Mouse (Mus musculus) embryo, embryonic 11 days (tissue): ENCODE measurements around the gene Padi6.

Experiments used
- DNase-seq: peaks from one replicate; pipeline ENCODE4 v3.0.0-alpha.2; 2015

The Padi6 gene

DNA sequence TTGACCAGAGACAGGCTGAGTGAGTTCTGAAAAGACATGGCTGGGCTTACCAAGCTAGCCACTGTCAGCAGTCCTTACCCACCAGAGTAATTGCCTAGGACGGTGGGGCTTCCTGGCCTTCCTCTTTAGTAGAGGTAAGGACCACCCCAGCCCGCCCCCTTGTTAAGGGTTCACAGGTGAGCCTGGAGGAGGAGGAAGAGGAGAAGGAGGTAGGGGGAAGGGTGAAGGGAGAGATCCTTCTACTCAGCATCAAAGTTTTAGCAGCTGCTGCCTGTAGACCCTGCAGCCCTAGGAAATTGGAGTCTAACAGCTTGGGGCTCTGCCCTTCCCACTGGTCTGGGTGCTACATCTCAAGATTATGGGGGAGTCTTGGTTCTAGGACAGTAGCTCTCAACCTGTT is at the start of gene Padi6:
Padi6 (minus strand) TSS at position 101 of the 400 bp plus-strand sequence.
- DNase-seq, result no peak

DNA sequence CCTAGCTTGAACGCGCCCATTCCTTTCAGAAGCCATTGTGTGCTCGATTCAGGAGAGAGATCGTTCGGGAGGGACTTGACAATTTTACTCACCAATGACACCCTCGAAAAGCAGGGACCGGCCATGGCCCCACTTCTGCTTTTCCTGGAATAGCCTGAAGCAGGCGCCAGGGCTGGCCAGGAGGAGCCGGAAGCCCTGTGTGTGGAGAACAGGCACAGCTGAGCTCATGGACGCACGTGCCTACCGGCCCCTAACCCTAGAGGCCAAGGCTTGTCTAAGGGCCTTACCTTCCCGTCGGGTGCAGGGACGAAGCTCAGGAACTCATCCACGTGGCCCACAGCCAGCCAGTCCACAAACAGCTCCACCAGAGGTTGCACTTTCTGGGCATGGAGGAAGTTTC is 48.6 kb upstream of the Padi6 start:
- DNase-seq, result no peak

DNA sequence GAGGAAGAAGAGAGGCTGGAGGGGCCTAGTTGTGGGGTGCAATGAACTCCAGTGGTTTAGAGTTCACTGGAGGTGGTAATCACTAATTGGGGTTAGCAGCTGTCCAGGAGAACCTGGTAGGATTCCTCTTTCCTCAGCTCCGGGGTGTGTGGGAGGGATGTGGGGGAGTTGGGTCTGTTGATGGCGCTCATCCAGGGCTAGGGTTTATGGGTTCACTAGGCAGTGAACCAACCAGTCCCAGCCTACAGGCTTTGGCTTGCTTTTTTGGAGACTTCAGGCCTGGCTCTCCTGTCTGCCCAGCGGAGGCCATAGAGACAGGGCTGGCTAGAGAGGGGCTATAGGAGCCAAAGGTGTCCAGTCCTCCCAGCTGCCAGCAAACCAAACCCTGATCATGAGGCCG is 47.5 kb upstream of the Padi6 start:
- no peak for DNase-seq

DNA sequence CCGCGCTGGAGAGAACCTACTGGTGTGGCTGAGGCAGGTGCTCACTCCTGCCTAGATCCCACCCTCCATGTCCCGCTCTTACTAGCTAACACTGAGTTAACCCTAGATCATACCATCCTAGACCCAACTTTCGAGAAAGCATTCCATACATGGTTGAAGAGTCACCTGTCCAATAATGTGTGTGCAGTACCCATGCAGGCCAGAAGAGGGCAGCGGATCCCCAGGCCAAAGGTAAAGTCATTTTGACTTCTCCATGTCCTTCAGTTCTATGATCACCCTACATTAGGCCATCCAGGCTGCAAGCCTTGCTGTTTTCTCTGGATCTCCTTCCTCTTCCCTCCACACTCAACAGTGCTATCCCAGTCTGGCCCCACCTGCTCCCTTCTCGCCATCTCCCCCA is 46.5 kb upstream of the Padi6 start:
- DNase-seq, result peak; percentile 55

DNA sequence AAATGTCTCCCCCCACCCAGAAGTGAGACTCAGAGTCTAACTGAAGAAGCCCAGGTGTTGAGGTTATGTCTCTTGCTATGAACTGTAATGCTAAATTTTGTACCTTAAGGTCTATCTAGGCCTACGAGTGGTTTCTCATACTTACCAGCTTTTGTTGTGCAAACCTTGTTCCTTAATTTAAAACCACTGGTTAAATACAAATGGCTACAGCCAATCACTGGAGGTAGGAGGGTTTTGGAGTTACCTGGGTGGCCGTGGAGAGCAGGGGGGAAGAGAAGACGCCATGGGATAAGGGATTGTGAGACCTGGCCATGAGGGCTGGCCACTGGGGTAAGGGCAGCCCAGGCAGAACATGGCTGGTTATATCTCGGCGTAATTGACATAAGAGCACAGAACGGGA is 45.8 kb upstream of the Padi6 start:
- no peak for DNase-seq

DNA sequence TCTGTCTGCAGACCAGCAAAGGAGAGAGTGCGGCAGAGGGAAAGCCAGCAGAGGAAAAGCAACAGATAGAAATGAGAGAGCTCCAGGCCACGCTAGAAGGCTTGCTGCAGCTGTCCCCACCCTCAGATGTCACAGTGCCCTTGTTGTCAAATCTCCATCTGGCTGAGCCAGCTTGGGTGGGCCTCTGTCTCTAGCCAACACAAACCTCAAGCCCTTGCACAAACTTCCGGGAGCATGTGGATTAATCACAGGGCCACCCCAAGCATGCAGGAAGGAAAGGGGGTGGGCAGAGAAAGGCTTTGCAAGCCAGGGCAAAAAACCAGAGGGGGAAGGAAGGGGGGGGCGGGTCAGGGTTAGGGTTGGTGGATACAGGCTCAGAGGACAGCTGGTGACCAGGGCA is 45.0 kb upstream of the Padi6 start:
- no peak for DNase-seq

DNA sequence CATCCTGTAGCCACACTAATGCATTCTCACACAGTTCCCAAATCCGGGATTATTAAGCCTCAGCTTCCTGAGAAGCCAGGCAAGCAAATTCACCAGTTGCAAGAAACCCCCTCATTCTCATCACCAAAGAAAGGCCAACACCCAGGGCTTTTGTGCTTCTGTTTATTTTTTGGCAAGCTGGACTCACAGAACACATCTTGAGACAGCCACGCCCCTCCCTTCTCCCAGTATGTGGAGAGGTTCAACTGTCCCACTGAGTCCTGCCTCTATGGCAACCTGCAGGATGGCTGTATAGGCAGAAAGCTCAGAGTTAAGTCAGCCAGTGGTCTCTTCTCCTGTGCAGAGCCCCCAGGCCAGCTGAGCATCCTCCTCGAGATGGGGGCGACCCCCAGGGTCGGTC is 42.8 kb upstream of the Padi6 start:
- no peak for DNase-seq

DNA sequence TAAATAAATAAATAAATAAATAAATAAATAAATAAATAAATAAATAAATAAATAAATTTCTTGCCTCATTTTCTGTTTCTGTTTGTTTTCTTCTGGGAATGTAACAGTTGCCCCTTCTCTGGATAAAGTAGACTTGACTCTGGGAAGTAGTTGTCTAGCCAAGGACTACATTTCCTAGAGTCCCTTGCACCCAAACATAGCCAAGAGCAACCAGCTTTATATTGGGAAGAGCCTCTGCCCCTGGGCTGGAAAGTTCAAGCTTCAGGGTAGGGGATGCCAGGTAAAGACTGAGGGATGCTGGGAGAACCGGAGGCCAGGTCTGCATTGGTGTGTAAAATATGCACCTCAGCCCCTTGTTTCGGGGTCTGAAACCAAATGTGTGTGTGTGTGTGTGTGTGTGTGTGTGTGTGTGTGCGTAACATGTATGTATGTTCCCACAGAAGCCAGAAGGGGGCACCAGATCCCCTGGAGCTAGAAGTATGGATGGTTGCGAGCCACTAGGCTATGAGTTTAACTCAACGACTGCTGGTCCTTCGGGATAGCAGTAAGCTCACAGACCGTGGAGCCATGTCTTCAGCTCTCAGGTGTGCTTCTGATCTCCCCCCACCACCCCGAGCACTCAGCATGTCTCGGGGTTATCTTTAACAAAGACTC is 42.0 kb upstream of the Padi6 start:
- no peak for DNase-seq

DNA sequence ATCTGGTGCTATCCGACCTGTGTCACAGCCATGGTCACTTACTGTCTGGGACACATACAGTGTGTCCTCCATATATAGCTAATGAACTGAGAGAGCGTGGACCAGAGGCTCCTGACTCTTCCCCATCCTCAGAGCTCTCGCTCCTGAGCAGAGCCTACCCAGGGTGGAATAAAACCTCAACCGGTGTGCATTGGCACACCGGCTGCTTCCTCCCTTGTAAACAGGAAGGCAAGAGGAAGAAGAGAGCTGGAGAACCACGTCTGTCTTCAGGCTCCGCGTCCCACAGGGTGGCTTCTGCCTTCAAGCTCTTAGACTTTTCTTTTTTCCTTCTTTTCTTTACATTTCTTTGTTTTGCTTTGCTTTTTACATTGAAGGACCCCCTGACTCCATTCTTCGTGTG is 40.4 kb upstream of the Padi6 start:
- DNase-seq, result no peak

DNA sequence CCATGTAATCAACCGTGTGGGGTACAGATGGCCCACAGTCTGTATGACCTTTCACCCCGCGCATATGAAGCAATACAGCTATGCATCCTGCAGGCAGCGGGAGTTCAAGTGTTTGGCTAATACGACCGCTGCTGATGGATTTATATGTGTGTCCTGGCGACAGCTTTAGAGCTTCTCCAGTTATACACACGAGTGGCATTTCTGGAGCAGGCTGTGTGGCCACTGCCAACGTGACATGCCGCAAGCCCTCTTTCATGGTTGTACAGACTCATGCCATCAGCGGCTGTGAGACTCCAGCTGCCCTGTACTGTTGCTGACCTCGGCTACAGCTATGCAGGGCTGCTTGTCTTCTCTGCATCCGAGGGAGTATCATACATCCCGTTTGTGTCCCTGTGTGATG is 38.1 kb upstream of the Padi6 start:
- DNase-seq, result no peak

DNA sequence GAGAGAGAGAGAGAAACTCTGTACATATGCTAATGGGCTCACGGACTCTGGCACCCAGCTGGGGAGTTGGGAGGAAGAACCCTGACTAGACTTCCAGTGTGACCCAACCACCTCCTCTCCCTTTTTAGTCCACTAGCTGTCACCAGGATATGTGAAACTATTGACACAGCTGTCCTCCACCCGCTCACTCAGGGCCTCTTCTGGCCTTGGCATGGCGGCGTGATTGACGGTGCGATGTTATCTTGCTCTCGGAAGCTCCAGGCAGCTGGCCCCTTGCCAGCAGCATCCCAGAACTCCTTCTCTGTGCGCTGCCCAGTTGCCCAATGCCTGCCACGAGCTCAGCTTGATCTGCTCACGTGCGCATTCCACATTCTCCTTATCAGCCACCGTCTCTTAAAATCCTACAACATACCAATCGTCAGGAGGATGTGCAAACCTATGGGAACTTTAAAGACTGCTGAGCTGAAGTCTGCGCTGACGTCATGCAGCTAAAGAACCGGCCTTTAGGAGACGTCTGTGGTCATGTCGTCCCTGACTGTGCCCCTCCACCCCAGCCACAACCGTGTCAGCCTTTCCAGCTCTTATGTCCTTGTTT is 37.5 kb upstream of the Padi6 start:
- DNase-seq, result peak; percentile 72

DNA sequence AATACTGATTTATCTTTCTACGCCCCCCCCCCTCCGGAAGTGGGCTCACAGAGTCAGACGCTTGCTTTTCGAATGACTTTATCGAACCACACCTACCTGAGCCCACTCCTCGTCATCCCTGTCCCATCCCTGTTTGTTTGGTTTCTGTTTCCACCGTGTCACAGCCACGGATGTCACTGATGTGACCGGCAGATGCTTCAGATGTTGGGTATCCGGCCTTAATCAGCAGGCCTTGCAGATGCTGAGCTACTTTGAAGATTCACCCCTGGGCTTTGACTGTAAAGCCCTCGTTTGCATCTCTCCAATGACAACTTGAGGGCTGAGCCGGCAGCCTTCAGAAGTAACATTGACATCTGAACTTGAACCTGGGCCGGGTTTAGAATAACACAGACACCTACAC is 34.2 kb upstream of the Padi6 start:
- no peak for DNase-seq

DNA sequence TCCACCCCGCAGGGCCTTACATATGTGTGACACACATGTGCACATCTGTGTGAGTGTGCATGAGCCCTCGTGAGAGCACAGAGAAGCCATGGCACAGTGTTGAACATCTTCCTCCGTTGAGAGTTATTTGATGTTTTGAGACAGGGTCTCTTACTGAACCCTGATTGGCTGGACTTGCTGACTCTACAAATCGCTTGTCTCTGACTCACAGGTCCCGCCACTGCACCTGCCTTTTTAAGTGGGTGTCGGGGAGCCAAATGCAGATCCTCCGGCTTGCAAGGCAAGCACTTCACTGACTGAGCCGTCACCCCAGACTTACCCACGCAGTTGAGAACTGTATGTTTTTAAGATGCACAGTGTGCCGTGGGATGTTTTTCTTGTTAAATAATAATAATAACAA is 33.4 kb upstream of the Padi6 start:
- no peak for DNase-seq

DNA sequence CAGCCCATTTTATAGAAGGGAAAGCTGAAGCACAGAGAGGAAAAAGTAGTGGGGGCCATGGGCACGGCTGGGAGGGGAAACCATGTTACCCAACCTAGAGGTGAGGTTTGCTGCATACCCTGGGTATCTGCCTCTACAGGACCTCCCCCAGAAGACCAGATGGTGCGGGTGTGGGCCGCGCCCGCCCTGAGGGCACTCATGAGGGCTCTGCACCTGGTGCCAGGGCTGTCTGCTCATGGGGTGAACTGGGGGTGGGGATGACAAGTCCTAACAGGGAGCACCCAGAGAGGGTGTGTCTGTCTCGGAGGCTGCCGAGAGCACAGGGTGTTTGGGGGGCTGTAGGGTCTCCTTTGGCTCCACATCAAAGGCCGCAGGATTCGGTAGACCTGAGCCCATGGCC is 32.5 kb upstream of the Padi6 start:
- no peak for DNase-seq

DNA sequence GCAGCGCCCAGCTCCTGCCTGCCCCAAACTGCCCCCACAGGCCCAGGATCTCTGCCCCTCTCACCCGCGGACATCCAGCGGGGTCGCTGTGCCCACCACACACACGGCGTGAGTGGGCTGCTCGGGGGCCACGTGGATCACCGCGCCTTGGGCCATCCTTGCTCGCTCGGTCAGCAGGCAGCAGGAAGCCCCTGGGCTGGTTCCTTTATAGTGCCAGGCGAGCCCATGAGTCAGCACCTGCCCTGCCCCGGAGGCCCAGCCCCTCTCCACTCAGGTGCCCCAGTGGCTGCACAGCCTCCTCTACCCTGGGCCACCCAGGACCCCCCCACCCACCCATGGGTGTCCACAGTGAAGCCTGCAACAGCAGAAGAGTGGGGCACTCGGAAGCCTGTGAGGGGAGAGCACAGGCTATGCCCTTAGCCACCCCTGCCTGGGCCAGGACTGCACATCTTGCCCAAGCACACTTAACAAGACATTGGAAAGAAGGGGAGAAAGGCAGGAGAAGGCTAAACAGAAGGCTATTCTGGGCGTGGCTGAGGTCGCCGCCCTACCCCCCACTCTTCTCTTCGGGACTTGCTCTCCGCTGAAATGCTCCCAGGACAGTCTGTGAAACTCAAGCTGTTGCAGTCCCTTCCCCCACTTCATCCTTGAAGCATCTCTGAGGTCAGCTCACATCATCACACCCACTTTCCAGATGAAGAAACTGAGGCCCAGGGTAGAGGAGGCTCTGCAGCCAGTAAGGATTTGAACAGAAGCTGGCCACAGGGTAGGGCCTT is 31.8 kb upstream of the Padi6 start, which contains the start of gene Padi4:
Padi4 (minus strand) TSS at position 212 of the 776 bp plus-strand sequence.
- no peak for DNase-seq

DNA sequence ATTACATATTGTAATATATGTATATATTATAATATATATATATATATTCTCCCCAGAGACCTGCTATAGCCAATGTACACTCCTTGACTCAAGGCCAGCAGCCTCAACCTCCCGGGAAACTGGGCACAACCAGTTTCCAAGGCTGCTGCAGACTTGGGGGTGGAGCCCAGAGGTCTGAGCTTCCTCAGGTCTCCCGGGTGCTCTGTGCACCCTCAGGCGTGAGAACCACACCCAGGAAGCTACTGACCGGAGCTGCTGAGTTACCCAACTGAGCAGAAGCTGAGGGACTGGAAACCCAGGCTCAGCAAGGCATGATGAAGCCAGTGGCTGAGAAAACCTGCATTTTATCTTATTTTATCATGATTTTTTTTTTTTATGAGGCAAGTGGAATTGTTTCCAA is 28.6 kb upstream of the Padi6 start:
- DNase-seq, result no peak

DNA sequence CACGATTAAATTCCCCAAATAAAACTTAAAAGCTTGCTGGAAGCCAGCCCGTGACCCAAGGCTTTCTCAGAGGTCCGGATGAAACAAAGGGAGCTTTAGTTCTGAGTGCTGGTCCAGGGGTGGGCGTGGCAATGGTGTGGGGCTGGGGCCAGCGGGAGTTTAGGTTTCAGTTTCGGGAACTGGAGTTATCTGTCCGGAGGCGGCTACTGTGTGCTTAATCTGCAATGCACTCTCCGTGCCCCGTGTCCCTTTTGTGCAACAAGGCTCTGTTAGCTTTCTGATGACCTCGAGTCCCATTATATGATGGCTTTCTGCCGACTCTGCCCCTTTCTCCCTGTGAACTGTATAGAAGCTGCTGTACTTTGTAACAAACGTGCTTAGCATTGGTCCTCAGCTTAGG is 28.0 kb upstream of the Padi6 start:
- DNase-seq, result peak; percentile 63

DNA sequence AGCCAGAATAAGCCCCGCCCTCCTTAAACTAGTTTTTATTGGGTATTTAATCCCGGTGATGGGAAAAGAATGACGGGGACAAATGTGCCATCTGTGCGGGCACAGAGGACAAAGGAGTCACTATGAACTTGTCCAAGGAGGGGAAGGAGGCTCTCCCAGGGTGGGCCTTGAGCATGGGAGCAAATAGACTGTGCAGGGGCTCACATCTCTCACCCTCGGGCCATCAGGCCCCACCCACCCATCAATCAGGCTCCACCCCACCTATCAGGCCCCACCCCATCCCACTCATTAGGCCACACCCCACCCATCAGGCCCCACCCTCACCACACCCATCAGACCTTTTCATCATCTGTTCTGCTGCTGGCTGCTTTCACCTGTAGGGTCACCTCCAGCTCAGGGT is 26.5 kb upstream of the Padi6 start:
- DNase-seq, result no peak

DNA sequence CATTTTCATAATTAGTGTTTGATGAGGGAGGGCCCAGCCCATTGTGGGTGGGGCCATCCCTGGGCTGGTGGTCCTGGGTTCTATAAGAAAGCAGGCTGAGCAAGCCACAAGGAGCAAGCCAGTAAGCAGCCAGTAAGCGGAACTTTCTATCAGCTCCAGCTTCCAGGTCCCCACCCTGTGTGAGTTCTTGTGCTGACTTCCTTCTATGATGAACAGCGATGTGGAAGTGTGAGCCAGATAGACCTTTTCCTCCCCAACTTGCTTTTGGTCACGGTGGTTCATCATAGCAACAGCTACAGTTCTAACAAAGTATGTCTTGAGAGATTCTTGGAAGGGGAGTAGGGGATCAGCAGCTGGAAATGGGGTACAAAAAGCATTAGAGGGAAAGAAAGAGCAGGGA is 23.5 kb upstream of the Padi6 start:
- DNase-seq, result no peak

DNA sequence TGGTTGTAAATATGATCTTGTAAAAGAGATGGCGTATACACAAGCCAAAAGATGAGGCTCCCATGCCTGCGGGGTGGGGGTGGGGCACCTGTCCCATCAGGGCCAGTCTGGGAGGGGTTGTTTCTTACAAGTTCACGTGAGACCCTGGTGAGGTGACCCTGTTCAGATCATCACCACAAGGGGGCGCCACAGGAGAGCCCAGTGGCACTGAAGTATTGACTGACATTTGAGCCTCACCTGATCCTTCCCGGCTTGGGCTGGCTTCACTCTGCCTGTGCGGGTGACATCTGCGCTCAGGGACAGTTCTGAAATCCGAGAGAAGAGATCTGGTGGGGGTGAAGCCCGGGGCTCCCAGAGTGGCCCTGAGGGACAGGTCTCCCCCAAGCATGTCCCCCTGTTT is 20.7 kb upstream of the Padi6 start:
- peak; percentile 70 for DNase-seq

DNA sequence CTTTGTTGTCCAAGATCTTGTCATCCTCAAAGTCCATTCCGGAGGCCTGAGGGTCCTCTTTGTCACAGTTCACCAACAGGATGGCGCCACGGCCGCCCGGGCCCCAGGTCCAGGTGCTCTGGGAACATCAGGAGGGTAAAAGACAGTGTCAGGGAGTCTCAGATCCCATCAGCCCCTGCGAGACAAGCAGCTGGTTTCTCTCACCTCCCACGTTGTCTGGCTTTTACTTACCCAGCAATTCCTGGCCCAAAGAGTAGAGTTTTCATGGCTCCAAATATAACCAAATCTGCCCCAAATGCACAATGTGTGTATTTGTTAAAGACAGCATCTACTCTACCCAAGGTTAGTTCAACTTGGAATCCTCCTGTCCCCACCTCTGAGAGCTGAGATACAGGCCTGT is 19.2 kb upstream of the Padi6 start:
- no peak for DNase-seq

DNA sequence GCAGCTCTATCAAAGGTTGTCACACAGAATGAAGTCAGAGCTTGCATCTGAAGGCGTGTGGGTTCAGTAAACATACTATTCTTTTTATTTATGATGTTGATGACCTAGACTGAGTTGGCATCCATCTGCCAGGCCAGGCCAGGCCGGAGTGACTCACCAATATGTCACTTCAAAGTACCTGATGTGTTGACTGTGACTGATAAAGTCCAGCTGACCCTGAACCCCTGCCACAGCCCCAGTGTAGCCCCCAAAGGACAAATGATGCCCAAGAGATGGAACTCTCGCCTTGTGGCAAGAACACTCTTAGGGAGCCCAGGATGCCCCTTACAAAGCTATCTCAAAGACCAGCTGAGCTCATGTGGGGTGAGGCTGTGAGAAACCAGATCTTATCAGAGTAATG is 13.4 kb upstream of the Padi6 start:
- DNase-seq, result no peak

DNA sequence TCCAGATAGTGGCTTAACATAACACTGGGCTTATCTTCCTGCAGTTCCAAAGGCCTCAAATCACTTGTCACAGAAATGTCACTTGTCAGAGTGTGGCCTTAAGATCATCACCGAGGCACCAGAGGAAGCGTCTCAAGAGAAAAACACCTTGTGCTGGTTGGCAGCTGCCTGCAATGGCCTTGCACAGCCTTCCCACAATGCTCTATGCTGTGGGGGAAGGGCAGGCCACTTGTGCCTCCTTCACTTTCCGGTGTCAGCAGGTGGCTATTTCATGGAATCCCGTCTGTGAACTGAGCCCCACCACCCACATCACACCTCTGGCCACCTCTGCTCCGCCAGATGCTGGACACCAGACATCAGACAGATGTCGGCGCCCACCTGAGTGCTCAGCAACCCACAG is 10.9 kb upstream of the Padi6 start:
- DNase-seq, result no peak

DNA sequence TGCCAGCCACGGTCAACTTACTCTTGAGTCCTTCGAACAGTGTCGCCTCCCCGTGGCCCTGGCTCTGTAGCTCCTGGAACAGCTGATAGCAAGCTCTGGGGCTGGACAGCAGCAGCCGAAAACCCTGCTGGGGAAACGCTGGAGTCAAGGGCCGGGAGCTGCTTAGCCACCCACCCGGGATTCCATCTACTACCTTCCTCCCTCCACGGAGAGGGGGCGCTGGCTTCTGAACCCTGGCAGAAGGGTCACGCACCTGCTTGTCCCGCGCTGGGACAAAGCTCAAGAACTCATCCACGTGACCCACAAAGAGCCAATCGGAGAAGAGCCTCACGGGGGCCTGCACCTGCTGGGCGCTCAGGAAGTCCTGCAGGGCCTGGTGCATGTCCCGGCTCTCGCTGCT is 7.9 kb upstream of the Padi6 start:
- DNase-seq, result peak; percentile 62
